Mouse (Mus musculus): ENCODE data around the gene Nova2.

Nova2 gene

GRCm38 (mm10) chr7:18924321-18924720 lies 1.4 kb upstream of the Nova2 start:
- peak; percentile 75 to 77 for DNase-seq

DNA sequence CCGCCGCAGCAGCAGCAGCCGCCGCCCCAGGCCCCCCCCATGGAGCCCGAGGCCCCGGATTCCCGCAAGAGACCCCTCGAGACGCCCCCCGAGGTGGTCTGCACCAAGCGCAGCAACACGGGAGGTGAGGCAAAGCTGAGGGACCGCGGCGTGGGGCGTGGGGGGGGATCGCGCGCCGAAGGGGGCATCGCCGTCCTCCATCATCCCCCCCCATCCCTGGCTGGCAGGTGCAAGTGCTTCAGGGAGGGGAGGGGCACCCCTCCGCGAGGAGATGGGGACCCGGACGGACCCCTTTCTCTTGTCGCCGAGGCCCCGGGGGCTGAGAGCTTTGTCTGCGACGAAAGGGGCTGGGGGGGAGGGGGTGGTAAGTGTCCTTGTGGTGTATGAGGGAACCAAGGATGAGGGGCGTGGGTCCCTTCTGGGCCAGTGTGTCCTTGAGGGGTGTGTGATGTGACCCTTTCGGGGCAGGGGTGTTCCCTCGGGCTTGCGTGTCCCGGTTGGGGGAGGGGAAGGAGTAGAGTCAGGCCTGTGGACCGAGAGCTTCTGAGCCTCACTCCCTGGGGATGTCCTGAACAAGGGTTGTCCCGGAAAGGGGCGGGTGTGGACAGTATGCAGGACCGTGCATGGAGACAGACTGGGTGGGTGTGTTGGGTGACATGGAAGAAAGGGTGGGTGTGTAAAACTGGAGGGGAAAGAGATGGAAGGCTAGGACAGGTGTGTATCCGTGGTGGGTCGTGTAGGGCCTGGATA lies 528 bp downstream of the Nova2 start:
- DNase-seq = peak; percentile 71 to 76

GRCm38 (mm10) chr7:18926911-18927310 lies 1.2 kb downstream of the Nova2 start:
- no peak for DNase-seq

- DNase-seq = no peak
Observed at GRCm38 (mm10) chr7:18927759-18928158, 2.1 kb downstream of the Nova2 start.

DNA sequence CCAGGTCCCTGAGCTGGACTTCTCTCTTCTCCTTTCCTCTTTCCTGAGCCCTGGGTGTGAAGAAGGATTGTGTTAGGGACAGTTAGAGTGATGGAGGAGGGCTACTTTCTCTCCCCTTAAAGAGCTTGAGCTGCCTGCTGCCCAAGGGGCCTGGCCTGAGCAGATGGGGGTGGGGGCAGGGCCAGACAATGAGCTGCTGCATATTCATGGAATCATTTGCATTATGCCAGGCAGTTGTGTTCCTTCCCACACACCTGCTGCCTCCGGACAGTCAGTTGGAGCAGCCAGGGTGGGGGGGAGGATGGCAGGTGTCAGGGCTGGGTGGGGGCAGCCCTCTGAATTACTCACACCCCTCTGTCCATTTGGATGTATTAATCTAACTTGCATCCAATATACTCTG lies 16.7 kb downstream of the Nova2 start:
- DNase-seq = peak; percentile 86 to 93

DNA sequence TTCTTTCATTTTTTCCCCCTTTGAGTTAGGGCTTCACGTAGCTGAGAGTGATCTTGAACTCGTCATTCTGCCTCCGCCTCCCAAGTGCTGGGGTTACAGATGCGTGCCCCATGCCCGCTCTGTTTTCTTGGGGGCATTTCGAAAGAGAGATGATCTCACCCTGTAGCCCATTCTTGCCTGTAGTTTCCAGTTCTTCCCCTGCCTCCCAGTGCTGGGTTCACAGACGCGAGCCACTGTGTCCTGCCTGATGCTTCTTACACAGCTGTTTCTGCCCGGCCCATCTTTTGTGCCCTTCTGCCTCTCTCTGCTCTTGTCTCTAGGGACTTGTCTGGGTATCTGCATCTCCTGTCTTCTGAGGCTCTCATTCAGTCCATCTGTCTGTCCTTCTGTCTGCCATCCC lies 17.1 kb downstream of the Nova2 start:
- DNase-seq = no peak

GRCm38 (mm10) chr7:18948151-18948550 lies 22.5 kb downstream of the Nova2 start:
- no peak for DNase-seq

DNA sequence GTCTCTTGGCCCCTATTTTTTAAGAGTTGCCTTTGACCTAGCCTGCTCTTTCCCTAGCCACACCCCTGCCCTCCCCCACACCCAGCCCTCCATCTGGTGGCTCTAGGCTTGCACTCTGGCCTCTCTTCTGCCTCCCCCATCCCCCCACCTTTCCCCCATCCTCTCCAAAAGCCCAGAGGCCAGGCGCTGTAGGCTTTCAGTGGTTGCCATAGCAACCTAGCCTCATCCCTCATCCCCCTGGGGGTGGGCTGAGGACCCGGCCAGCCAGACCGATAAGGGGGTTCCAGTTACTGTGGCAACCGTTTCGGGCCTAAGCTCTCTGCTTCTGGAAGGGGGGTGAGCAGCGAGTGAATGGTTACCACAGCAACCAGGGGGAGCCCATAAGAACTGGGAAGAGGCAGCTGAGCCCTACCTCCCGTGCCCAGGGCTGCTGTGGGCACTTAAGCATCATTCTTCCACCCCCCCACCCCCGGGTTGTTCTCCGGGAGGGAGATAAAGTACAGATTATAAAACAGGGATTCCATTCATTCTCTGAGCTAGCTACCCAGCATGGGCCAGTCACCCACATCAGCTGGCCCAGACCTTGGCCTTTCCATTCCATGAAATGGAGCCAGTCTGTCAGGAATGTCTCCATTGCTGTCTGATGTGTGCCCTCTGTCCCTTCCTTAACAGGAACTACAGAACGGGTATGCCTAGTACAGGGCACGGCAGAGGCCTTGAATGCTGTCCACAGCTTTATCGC lies 24.3 kb downstream of the Nova2 start:
- DNase-seq = peak; percentile 89 to 94

DNA sequence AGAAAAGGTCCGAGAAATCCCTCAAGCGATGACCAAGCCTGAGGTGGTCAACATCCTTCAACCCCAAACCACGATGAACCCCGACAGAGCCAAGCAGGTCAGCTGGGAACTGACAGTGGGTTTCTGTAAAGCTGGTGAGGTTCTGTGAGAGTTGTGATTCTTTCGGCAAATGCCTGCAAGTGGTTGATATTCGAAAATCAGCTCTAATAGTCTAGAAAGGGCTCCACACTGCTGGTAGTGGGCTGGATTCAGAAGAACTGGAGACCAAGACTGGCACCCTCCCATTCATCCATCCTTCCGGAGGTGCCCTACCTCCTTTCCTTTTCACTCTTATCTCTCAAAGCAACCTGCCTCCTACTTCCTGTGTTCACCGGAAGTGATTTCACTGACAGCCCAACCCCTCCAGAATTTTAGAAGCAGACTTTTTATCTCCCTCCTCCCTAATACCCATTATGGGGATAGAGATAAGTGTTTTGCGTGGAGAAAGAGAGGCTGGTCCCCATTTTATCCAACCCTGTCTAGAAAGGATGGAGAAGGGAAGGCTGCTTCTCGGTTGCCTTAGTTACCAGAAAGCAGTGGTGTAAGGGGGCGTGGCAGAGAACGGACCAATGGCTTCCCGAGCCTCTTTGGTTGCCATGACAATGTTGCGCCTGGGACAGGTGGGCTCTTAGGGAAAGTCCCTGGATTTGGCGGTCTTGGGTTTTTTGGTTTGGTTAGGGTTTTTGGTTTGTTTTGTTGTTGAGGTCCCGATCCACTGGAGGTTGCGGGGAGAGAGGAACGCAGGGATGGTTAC lies 25.0 kb downstream of the Nova2 start:
- peak; percentile 69 to 73 for DNase-seq

DNA sequence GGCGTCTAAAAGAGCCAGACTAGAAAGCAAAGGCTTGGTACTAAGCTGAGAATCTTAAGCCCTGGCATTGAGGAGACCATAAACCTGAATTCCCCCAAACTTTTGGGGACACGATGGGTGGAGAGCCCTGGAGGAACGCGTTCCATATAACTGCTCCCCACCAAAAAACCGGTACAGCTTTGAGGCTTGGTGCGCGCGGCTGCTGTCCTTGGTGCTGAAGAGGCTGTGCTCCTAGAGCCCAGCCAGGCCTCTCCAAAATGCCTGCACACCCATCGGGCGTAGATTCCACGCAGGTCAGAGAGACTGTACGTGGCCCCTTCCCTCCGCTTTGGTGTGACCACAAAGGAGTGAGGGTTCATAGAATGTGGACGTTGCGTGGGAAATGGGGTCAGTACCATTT lies 25.7 kb downstream of the Nova2 start:
- no peak for DNase-seq

DNA sequence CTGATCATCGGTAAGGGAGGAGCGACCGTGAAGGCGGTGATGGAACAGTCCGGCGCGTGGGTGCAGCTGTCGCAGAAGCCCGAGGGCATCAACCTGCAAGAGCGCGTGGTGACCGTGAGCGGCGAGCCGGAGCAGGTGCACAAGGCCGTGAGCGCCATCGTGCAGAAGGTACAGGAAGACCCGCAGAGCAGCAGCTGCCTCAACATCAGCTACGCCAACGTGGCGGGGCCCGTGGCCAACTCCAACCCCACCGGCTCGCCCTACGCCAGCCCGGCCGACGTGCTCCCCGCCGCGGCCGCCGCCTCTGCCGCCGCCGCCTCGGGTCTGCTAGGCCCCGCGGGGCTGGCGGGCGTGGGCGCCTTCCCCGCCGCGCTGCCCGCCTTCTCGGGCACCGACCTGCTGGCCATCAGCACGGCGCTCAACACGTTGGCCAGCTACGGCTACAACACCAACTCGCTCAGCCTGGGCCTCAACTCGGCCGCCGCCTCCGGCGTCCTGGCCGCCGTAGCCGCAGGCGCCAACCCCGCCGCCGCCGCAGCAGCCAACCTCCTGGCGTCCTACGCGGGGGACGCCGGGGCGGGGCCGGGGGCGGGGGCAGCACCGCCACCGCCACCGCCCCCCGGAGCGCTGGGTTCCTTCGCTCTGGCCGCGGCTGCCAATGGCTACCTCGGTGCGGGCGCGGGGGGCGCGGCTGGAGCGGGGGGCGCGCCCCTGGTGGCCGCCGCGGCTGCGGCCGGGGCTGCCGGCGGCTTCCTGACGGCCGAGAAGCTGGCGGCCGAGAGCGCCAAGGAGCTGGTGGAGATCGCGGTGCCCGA lies 32.1 kb downstream of the Nova2 start:
- peak; percentile 88 to 90 for DNase-seq

- no peak for DNase-seq
Observed at GRCm38 (mm10) chr7:18958384-18958766, 32.7 kb downstream of the Nova2 start.

DNA sequence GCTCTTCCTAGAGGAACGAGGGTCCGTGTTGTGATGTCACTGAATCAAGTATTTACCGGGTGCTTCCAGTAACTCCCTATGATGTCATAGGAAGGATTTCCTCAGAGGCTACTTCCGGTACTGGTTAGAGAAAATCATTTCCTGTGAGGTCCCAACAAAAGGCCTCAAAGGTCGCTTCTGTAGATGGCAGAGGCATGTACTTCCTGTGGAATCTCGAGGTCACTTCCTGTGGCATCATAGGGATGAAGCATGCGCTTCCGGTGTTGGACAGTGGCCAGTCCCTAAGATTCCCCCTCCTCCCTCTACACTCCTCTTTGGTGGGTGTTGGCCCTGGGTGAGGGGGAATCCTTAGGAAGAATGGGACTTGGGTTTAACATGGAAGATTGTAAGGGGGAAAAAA lies 33.8 kb downstream of the Nova2 start:
- peak in 1 of 2 experiments; percentile 33 for DNase-seq

DNA sequence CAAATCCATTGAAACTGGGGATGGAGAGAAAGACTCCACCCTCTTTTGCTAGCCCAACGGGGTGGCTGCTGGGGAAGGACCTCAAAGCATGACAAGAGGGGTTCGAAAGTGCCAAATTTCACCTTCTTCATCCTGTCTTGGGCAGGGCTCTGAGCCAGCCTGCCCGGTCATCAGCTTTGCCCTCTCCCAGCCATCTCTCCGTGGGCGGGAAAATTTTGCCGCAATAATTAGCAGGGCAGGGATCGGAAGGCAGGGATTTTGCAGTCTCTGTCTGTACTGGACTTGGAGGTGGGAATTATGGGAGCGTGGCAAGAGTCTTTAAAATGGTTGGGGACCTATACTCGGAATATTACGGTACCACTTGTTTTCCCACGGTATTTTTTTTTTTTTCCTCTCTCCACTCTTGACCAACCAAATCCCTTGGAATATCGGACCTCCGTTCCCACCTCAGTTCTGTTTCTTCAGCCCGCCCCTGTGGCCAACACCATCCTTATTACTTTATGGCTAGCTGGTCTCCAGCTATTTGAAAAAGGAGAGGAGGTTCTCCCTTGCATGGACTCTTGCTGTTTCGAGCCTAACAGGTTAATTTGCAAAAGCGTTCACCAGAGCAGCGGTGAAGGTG lies 36.6 kb downstream of the Nova2 start:
- no peak for DNase-seq

DNA sequence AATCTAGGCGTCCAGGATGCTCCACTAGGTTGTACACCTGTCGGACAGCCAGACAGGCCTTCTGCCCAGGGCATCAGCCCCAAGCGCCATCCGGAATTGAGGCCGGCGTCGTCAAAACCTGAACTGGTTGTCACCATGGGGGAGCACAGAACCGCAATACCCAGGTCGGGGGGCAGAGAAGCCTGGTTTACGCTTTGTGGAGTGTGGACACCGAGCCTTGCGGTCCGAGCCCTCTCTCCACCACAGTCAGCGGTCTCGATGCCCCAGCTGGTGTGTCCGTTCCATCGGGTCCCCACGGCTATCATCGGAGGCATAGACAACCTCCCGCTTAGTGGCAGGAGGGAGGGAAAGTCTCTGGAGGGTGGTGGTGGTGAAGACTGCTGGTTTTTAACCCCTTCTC lies 37.1 kb downstream of the Nova2 start:
- DNase-seq = no peak

- DNase-seq = peak in 1 of 2 experiments; percentile 44
Observed at GRCm38 (mm10) chr7:18963294-18963843, 37.7 kb downstream of the Nova2 start.

DNA sequence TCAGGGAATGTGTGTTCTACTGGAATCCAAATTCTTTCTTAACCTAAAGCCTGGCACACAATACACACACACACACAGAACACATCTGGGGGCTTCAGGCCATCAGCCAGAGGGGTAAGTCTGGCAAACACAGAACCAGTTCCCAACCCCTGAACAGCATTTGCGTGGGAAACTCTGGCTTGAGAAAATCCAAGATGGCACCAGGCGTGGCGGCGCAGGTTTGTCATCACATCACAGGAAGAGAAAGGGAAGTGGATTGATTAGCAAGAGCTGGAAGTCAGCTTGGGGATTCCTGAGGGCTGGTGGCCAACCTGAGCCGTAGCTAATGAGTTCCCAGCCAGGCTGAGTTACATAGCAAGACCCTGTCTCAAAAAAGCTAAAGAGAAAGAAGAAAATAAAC lies 39.6 kb downstream of the Nova2 start:
- DNase-seq = no peak

- peak in 1 of 2 experiments; percentile 38 for DNase-seq
Observed at GRCm38 (mm10) chr7:18967603-18968002, 41.9 kb downstream of the Nova2 start.

GRCm38 (mm10) chr7:18970956-18971355 lies 45.3 kb downstream of the Nova2 start:
- DNase-seq = no peak

- peak in 1 of 2 experiments; percentile 42 for DNase-seq
Observed at GRCm38 (mm10) chr7:18978381-18978780, 52.7 kb downstream of the Nova2 start.

- DNase-seq = no peak
Observed at GRCm38 (mm10) chr7:18986503-18986902, 60.8 kb downstream of the Nova2 start.

DNA sequence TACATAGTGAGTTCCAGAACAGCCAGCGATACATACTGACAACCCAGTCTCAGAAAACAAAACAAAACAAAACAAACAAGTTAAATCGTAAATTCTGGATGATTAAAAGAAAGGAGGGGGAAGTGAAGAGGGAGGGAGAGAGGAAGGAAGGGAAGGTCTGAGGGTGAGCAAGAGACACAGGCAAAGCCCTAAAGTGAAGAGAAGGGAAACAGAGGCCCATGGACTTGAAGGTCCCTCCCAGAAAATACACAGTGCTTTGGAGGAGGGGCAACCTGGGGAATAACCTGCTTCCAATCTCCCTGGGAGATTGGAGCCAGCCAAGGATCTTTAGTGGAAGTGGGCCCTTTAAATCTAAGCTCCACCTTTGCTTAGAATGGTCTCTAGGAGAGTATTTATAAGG lies 61.4 kb downstream of the Nova2 start, which contains the start of gene Nanos2:
TSS of gene Nanos2 (plus strand) at position 301 of the 400 bp plus-strand sequence.
- no peak for DNase-seq

All from cerebellum, postnatal 10 days (tissue).